Mouse (Mus musculus): ENCODE data around the gene Olfr522. TPM values are rescaled to one million over a fixed set of nuclear protein-coding genes. Genes with fewer than 3 reads are reported as not detected.
"Not testable (repeated sequence)": the region's sequence is repeated elsewhere in the genome, so short reads cannot be mapped to it uniquely, and the experiment has no call there.

The Olfr522 gene
- total RNA-seq, 2 experiments from 2014 or later, result not detected

GRCm38 (mm10) chr7:140160363-140160762 is 4.2 kb downstream of the Olfr522 start:
- DNase-seq, result no peak

DNA sequence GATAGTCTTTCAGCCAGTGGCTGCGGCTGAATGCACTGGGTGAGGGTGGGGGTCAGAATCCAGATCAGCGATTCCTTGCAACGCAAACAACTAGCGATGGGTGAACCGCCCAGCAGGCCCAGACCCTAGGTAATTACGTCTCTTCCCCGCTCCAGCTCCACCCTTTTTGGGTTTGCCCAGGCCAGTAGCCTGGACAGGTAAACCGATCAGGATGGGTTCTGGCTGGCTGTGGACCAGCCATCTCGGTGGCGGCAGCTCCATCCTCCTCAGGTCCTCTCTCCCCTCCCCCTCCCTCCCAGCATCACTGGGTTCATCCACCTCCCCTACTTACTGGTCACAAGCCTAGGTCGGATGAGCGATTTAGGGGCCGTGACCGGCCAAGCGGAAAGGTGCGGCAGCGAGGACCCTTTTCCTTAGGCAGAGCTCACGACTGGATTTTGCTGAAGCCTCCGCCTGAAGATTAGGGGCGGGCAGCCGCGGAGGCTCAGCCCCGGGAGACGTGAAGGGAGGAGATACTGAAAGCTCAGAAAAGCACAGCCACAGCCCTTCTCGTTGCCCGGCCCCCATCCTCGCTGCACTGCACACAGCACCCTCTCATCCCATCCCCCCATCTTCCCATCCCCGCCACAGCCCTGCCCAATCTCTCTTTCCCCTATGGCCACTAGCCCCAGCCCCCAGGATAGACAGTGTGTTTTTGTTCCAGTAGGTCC is 10.2 kb downstream of the Olfr522 start, which contains the start of gene Sprn:
Gene Sprn (minus strand): TSS at position 660 of the 710 bp plus-strand sequence.
- DNase-seq, result no peak

DNA sequence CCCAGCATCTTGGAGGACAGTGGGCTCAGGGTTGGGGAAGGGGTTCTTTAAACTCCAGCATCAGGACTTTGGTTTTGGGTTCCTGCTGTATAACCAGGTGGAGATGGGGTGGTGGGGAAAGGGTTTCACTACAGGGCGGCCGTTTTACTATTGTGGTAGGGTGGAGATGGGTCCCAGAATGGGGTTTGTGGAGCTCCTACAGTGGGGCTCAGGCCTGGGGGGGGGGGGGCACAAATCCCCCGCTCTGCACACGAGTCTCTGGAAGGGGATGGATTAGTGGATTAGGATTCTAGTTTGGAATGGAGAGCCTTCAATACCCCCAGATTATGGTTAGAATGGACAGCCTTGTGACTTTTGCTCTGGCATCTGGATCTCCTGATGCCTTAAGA is 10.7 kb downstream of the Olfr522 start:
- DNase-seq, result no peak

DNA sequence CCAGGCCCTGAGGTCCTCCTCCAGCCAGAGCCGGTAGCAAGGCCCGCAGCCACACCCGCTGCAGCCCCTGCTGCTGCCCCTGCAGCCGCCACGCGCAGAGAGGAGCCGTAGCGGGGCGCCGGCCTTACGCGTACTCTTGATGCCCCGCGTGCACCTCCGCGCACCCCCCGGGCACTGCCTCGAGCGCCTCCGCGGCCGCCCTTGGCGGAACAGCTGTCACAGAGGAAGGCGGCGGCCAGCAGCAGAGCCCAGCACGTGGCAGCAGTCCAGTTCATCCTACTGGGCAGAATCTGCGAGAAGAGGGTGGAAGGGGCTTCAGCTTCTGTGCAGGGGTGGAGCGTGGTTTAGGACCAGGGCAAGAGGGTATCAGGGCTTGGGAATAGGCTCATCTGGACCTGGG is 11.2 kb downstream of the Olfr522 start:
- no peak for DNase-seq

DNA sequence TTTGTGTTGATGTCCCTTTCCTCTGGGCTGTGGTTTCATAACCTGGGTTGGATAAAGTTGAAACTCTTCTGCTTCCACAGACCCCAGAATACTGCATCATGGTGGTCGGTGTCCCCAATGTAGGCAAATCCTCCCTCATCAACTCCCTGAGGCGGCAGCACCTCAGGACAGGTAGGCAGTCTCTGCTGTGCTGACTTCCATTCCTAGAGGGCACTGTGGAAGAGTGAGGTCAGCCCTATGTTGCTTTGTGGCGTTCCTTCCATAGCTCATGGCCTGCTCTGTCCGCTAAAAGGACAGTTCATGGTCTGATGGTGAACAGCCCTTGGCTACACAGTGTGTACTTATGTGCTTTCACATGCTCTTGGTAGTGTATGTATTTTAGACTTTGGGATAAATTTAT is 20.0 kb downstream of the Olfr522 start:
- DNase-seq, result no peak

DNA sequence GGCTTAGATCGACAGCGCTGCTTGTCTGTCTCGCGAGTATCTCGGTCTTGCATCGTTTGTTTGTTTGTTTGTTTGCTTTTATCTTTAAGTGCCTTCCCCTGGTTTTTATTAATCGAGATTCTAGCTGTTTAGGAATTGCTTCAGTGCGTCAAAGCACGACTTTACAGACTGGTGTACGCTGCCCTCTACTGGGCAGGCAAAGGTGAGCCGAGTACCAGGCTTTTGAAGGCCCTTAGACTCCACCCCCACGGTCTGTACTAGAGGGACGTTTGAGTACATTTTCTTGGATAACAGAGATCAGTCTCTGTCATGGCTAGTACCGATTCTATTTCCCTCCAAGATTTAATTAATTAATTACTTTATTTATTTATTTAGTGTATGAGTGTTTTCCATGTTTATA is 23.2 kb downstream of the Olfr522 start:
- peak; percentile 70 to 80 for DNase-seq

DNA sequence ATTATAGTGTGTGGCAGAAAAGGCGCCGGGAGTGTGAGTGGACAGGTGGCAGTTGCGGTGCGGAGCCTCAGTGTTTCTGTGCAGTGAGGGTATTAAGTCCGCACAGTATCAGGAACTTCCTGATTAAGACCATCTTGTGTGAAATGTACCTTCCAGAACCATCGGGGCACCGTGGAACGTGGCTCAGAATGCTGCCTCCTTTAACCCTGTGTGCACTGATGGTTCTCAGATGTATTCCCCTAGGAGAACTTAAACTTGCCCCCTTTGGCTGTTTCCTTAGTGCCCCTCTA is 26.6 kb downstream of the Olfr522 start:
- no peak for DNase-seq

GRCm38 (mm10) chr7:140137135-140138020 is 27.2 kb downstream of the Olfr522 start, which contains the start of gene Mtg1:
TSS of gene Mtg1 (plus strand) at chr7:140137564.
- DNase-seq, result peak; percentile 96 to 99

- DNase-seq, result no peak
These were observed 29.3 kb downstream of the Olfr522 start for GRCm38 (mm10) chr7:140135106-140135770.

DNA sequence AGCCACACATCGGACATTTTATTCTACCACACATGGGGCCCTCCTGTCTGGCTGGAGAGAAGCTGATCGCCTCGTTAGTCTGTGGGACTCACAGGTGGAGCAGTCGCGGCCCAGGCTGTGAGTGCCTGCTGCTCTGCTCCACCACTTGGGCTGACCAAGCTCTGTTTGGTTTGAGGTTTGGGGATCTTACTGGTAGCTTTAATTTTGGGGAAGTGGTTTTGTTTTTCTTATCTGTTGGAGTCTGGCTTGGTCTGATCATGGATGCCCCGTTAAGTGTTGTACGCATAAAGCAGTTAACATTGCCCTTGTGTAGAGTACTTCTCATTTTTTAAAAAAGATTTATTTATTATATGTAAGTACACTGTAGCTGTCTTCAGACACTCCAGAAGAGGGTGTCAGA is 30.5 kb downstream of the Olfr522 start:
- not testable (repeated sequence) for DNase-seq

GRCm38 (mm10) chr7:140132184-140132583 is 32.4 kb downstream of the Olfr522 start:
- not testable (repeated sequence) for DNase-seq

GRCm38 (mm10) chr7:140127911-140128310 is 36.7 kb downstream of the Olfr522 start:
- DNase-seq, result peak in 1 of 2 experiments; percentile 41

- DNase-seq, result no peak
These were observed 37.6 kb downstream of the Olfr522 start for GRCm38 (mm10) chr7:140126934-140127333.

DNA sequence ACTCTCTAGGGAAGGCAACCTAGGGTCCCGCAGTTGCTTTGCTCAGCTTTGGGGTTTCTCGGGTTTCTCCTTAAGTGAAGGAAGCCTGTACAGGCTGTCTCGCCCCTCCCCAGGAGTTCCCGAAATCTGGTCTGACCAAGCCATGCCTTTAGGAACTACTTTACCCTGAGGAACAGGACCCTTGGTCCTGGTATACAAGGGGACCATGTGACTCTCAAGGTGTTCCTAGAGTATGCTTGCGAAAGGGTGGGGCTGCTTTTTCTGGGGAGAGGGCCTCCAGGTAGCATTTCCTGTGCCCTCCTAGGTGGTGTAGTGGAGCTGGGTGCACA is 38.6 kb downstream of the Olfr522 start:
- DNase-seq, result no peak

DNA sequence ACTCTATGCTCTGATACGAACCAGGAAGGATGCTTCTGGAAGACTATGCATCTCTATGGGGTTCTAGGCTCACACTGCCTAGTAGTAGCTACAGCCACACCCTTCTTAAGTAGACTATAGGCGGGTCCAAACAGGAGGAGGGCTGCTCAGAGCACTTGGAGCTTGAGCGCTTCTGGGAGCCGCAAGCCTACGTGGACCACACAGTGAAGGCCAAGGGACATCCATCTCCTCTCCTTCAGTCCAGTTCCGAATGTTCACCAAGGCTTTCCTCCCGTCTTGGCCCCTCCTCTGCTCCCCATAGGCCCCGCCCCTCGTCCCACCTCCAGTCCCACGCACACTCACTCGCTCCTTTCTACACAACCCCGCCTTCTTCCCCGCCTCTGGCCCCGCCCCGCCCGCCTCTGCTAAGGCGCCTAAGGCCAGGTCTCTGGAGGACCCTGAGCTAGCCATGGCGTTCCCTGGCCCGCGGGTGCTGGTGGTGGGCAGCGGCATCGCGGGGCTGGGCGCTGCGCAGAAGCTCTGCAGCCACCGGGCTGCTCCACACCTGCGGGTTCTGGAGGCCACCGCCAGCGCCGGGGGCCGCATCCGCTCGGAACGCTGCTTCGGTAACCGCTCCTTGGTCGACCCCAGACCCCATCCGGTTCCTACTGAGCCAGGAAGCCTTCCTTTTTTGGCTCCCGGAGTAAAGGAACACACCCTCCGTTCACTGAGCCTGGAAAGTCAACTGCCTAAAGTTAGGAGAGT is 39.1 kb downstream of the Olfr522 start:
- peak; percentile 96 to 97 for DNase-seq

DNA sequence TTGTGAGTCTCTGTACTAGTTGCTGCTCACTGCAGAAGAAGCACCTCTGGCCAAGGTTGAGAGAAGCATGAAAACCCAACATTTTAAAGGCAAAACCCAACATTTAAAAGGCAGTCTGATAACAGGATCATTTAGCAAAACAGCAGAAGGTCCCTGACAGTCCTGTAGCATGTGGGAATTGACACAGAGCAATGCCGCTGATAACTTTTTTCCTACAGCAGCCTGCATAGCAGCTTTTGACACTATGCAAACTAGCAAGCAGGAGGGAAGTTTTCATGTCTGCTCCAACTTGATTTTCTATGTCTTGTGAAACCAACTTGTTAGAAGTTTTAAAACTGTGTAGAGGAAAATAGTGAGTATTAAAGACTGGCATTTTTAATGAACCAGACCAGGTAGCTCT is 40.2 kb downstream of the Olfr522 start:
- no peak for DNase-seq

- peak in 1 of 2 experiments; percentile 26 for DNase-seq
These were observed 41.8 kb downstream of the Olfr522 start for GRCm38 (mm10) chr7:140122765-140123164.

- no peak for DNase-seq
These were observed 43.1 kb downstream of the Olfr522 start for GRCm38 (mm10) chr7:140121338-140121910.

DNA sequence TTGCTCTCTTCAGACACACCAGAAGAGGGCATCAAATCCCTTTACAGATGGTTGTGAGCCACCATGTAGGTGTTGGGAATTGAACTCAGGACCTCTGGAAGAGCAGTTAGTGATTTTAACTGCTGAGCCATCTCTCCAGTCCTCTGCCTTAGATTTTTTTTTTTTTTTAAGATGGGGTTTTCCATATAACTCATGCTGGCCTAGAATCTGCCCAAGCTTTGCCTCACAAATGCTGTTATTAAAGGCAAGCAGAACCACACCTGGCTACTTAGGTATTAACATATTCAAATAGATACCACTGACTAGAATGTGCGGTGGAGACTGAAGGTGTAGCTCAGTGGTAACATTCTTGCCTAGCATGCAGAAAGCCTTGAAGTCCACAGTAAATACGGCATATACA is 44.1 kb downstream of the Olfr522 start:
- no peak for DNase-seq

DNA sequence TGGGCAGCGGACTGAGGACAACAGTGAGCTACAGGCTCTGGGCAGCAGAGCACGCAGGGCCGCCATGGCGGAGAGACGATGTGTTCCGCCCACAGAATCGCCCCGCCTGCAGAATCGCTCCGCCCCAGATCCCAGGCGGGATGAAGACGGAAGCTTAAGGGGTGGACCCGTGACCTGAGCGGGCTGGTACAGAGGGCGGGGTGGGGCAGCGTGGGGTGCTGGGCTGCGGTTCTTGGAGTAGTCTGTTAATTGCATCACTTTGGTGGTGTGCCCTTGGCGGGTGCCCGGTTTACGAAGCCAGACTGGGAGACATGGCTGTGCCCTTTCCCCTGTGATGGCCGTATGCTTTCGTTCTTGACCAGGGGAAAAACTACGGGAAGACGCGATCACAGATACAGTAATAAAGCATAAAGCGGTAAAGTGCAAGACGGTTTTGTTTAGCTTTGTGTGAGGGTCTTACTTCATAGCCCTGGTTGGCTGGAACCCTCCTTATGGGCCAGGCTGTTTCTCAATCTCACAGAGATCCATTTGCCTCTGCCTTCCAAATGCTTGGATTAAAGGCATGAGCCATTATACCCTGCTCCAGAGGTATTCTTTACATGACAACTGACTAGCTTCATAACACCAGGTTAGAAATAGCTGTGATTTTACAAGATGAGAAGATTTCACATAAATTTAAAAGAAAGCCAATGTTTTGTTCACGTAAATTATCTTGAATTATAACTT is 48.1 kb downstream of the Olfr522 start, which contains the start of gene Echs1:
Gene Echs1 (minus strand): TSS at position 148 of the 726 bp plus-strand sequence.
- DNase-seq, result peak; percentile 95 to 96
